Mouse (Mus musculus): ENCODE results near the gene Ddc. TPM values are rescaled to one million over a fixed set of nuclear protein-coding genes. Genes with fewer than 3 reads are reported as not detected.

Gene Ddc
- polyA plus RNA-seq, 1 experiment from 2014 or later: 19.2 TPM

DNA sequence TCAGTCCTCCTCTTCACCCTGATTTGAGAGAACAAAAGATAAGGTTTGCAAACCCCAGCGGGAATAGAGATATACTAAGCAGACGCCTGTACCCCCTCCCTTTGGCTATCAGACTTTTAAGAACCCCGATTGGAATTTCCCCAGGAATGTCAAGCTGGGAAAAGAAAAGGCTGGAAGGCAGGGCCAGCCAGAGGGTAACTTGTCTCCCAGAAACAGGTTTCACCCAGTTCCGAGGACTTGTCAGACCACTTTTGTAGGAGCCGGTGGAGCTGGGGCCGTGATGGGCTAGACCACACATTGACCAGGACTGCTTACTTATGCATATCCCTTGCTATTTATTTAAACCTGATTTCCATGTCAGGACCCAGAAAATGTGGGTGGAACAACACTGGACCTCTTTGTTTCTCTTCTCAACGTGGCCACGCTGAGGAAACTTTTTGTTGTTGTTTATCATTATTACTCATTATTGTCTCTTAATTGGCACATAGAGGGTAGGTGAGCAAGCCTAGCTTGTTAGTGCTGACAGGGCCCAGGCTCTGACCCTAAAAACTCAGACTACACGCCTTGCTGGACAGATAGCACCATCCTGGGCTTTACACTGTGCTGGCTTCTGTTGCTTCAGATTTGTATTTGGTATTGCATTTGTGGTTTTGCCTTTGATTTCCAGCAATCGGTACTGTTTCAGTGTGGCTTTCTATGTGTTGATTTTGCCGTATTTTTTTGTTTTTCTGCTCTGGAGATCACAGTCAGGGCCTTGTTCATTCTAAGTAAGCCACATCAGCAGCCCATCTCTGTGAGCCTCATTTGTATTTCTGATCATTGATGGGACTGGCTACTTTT, 68.6 kb downstream of the Ddc start:
- Histone ChIP-seq H3K9me3 (ENCODE audit: control insufficient read depth) (no peaks in the 10 kb centered on the region), H3K4me1 (replicated peaks; ENCODE audit: control insufficient read depth, insufficient read depth, low read length) (peaks cover 15% of the 10 kb centered on the region), H3K9ac (ENCODE audit: low read depth, low read length) (no peak overlapping the region), H3K27me3 (replicated peaks; ENCODE audit: control insufficient read depth, insufficient read depth, low read length) (no peaks in the 10 kb centered on the region), H3K27ac (ENCODE audit: low read depth, low read length) (no peak overlapping the region), H3K4me3 (ENCODE audit: low read depth, low read length) (no peak overlapping the region), H3K36me3 (ENCODE audit: control insufficient read depth, insufficient read depth) (no peaks in the 10 kb centered on the region), H3K4me2 (replicated peaks; ENCODE audit: low read depth) (no peak overlapping the region)
- WGBS: 35% methylated on average over 11 of the region's 11 CpGs
- ATAC-seq: no peak
- TF ChIP-seq CTCF (IDR thresholded peaks at IDR 0.05; ENCODE audit: low read depth): no peak

DNA sequence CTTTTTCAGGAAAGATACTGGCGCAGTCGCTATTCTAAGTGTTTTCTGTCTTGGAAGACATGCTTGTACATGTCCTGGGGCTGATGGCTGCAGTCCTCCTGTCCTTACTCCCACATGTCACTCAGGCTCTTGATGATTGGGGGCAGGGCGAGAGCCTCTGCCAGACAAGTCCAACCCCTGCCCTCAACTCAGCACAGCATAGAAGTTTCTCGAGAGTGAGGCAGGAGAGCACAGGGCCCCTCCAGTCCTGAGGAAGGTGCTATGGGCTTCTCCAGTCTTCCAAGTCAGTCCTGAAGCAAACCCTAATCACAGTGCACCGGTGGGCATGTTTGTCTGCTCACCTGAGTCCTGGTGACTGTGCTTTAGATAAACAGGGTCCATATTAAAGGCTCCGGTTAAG, 69.2 kb downstream of the Ddc start:
- no peak overlapping the region for H3K27ac ChIP-seq (ENCODE audit: low read depth, low read length)
- ATAC-seq: no peak
- no peaks in the 10 kb centered on the region for H3K36me3 ChIP-seq (ENCODE audit: control insufficient read depth, insufficient read depth)
- H3K4me3 ChIP-seq (ENCODE audit: low read depth, low read length): no peak overlapping the region
- peaks cover 15% of the 10 kb centered on the region for H3K4me1 ChIP-seq (replicated peaks; ENCODE audit: control insufficient read depth, insufficient read depth, low read length)
- no peak for TF ChIP-seq CTCF (IDR thresholded peaks at IDR 0.05; ENCODE audit: low read depth)
- 42% methylated on average over 6 of the region's 6 CpGs for WGBS
- no peak overlapping the region for H3K9ac ChIP-seq (ENCODE audit: low read depth, low read length)
- H3K4me2 ChIP-seq (replicated peaks; ENCODE audit: low read depth): no peak overlapping the region
- H3K27me3 ChIP-seq (replicated peaks; ENCODE audit: control insufficient read depth, insufficient read depth, low read length): no peaks in the 10 kb centered on the region
- no peaks in the 10 kb centered on the region for H3K9me3 ChIP-seq (ENCODE audit: control insufficient read depth)

DNA sequence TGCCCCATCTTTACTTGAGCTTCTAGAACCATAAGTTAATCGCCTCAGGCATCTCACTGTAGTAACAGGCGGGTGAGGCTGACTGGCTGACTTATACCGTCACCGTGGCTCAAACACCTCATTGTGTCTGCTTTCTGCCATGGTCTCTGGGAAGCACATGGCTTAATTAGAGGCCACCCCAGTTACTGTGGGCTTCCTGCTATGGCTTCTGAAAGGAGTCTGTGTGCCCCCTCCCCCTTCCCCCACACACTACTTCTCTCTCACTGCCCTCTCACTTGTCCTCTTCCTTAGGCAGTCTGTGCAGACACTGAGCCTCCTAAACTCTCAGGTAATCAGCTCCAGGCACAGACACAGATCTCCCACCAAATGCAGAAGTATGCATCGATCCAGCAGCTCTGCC, 69.7 kb downstream of the Ddc start:
- TF ChIP-seq CTCF (IDR thresholded peaks at IDR 0.05; ENCODE audit: low read depth): no peak
- Histone ChIP-seq H3K9ac (ENCODE audit: low read depth, low read length) (no peak overlapping the region), H3K27me3 (replicated peaks; ENCODE audit: control insufficient read depth, insufficient read depth, low read length) (no peaks in the 10 kb centered on the region), H3K4me2 (replicated peaks; ENCODE audit: low read depth) (no peak overlapping the region), H3K4me1 (replicated peaks; ENCODE audit: control insufficient read depth, insufficient read depth, low read length) (peaks cover 15% of the 10 kb centered on the region), H3K36me3 (ENCODE audit: control insufficient read depth, insufficient read depth) (no peaks in the 10 kb centered on the region), H3K9me3 (ENCODE audit: control insufficient read depth) (no peaks in the 10 kb centered on the region), H3K4me3 (ENCODE audit: low read depth, low read length) (no peak overlapping the region), H3K27ac (ENCODE audit: low read depth, low read length) (no peak overlapping the region)
- WGBS: 64% methylated on average over 5 of the region's 5 CpGs
- no peak for ATAC-seq

DNA sequence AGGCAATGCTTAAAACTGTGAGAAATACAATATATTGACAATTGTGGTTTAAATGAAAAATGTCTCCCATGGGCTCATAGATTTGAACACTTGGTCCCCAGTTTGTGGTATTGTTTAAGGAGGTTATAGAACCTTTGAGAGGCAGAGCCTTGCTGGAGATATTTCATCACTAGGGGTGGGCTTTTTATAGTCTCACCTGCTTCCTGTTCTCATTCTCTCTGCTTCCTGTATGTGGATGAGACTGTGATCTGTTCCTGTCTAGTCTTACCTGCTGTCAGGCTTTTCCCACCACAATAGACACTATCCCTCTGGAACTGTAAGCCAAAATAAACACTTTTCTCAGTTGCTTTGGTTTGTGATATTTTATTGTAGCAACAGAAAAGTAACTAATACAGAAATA, 71.5 kb downstream of the Ddc start:
- Histone ChIP-seq H3K4me2 (replicated peaks; ENCODE audit: low read depth) (no peak overlapping the region), H3K4me3 (ENCODE audit: low read depth, low read length) (no peak overlapping the region), H3K9ac (ENCODE audit: low read depth, low read length) (no peak overlapping the region), H3K9me3 (ENCODE audit: control insufficient read depth) (no peaks in the 10 kb centered on the region), H3K27ac (ENCODE audit: low read depth, low read length) (no peak overlapping the region), H3K27me3 (replicated peaks; ENCODE audit: control insufficient read depth, insufficient read depth, low read length) (no peaks in the 10 kb centered on the region), H3K4me1 (replicated peaks; ENCODE audit: control insufficient read depth, insufficient read depth, low read length) (peaks cover 11% of the 10 kb centered on the region), H3K36me3 (ENCODE audit: control insufficient read depth, insufficient read depth) (no peaks in the 10 kb centered on the region)
- no peak for TF ChIP-seq CTCF (IDR thresholded peaks at IDR 0.05; ENCODE audit: low read depth)
- no peak for ATAC-seq

DNA sequence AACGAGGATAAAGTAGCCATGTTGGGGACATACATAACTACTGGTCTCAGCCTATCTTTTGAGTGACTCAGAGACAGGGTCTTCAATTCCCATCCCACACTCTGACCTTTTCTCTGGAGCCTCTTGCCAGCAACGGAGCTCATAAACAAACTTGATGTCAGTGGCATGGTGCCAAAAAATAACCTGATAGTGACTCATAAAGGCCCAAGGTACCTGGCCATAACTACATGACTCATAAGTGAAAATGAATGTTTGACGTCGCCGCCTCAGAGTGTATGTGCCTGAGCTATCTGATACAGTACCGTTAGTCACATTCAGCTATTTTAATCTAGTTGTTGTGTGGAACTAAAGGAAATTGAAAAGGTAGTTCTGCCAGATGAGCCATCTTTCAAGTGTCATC, 72.3 kb downstream of the Ddc start:
- ATAC-seq: peak; percentile 94
- Histone ChIP-seq H3K9me3 (ENCODE audit: control insufficient read depth) (no peaks in the 10 kb centered on the region), H3K4me2 (replicated peaks; ENCODE audit: low read depth) (no peak overlapping the region), H3K4me3 (ENCODE audit: low read depth, low read length) (no peak overlapping the region), H3K36me3 (ENCODE audit: control insufficient read depth, insufficient read depth) (no peaks in the 10 kb centered on the region), H3K4me1 (replicated peaks; ENCODE audit: control insufficient read depth, insufficient read depth, low read length) (peaks cover 7% of the 10 kb centered on the region; the same call in 1 of the 2 replicates), H3K27ac (ENCODE audit: low read depth, low read length) (no peak overlapping the region), H3K9ac (ENCODE audit: low read depth, low read length) (no peak overlapping the region), H3K27me3 (replicated peaks; ENCODE audit: control insufficient read depth, insufficient read depth, low read length) (no peaks in the 10 kb centered on the region)
- WGBS: 35% methylated on average over 6 of the region's 6 CpGs
- TF ChIP-seq CTCF (IDR thresholded peaks at IDR 0.05; ENCODE audit: low read depth): no peak

DNA sequence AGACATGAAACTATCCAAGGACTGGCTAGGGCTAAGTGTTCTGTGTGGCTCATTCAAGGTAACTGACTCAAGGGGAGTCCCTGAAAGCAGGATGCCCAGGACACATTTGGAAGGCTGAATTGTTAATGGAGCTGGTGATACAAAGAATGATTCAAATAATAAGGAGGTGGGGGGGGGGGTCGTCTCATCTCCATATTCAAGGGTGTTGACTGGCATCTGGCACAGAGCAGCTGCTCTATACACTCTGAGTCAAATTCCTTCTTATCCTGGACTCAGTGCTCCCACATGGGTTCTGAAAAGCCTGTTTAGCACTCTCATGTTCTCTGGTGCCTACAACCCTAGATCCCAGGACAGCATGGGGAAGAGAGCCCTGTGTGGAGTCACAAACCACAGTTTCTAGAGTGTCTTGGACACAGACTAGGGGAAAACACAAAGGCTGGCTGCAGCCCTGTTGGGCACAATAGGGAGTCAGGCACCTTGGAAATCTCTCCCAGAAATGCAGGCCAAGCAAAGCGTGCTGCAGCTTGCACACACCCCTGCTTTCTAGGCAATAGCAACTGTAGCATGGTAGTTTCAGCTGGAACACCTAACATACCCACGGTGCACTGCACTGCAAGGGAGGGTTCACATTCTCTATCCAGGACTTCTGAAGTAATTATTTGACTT, 72.8 kb downstream of the Ddc start:
- Histone ChIP-seq H3K9ac (ENCODE audit: low read depth, low read length) (no peak overlapping the region), H3K4me1 (replicated peaks; ENCODE audit: control insufficient read depth, insufficient read depth, low read length) (peaks cover 7% of the 10 kb centered on the region; the same call in 1 of the 2 replicates), H3K27me3 (replicated peaks; ENCODE audit: control insufficient read depth, insufficient read depth, low read length) (no peaks in the 10 kb centered on the region), H3K27ac (ENCODE audit: low read depth, low read length) (no peak overlapping the region), H3K9me3 (ENCODE audit: control insufficient read depth) (no peaks in the 10 kb centered on the region), H3K36me3 (ENCODE audit: control insufficient read depth, insufficient read depth) (no peaks in the 10 kb centered on the region), H3K4me3 (ENCODE audit: low read depth, low read length) (no peak overlapping the region), H3K4me2 (replicated peaks; ENCODE audit: low read depth) (no peak overlapping the region)
- TF ChIP-seq CTCF (IDR thresholded peaks at IDR 0.05; ENCODE audit: low read depth): no peak
- peak; percentile 35; the same call in 1 of the 2 replicates for ATAC-seq
- WGBS: 75% methylated on average over 3 of the region's 3 CpGs
